Mouse (Mus musculus) urinary bladder, postnatal 10 days (tissue): ENCODE measurements around the gene Bbs5.
"Not testable (repeated sequence)": the region's sequence is repeated elsewhere in the genome, so short reads cannot be mapped to it uniquely, and the experiment has no call there.

Experiments used
- DNase-seq: peaks from one replicate; pipeline ENCODE4 v3.0.0; 2022; ENCODE audit warnings: low spot score

Bbs5 gene

DNA sequence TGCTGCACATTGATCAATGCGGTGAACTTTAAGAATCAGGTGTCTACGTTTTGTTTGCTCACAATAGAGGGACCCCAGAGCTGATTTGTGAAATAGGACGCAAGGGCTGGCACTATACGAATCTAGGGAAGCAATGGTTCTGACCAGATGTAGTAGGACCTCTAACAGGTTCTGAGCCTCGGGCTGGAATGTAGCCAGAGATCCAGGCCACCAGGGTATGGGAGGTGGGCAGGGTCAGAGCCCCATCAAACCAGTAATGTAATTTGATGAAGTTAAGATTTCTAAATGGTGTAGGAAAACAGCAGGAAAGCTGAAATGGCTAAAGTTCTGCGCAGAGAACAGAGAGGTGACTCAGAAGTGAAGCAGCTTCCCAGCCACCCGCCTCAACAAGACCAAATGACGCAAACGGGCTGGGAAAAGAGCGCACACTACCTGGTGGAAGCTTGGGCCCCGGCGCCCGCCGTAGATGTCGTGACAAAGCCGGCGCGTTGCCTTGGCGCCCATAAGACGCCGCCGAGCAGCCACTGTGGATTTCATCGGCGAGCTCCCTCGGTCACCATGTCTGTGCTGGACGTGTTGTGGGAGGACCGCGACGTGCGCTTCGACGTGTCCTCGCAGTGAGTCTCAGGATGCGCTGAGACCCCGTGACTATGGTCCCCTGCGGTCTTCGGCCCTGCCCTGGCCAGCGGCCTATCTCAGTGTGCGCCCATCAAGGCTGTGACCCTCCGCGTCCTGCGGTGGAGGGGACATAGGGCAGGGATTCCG is at the start of gene Bbs5:
Gene Bbs5 (plus strand): TSS at position 446 of the 765 bp plus-strand sequence.
- DNase-seq = peak; percentile 72

DNA sequence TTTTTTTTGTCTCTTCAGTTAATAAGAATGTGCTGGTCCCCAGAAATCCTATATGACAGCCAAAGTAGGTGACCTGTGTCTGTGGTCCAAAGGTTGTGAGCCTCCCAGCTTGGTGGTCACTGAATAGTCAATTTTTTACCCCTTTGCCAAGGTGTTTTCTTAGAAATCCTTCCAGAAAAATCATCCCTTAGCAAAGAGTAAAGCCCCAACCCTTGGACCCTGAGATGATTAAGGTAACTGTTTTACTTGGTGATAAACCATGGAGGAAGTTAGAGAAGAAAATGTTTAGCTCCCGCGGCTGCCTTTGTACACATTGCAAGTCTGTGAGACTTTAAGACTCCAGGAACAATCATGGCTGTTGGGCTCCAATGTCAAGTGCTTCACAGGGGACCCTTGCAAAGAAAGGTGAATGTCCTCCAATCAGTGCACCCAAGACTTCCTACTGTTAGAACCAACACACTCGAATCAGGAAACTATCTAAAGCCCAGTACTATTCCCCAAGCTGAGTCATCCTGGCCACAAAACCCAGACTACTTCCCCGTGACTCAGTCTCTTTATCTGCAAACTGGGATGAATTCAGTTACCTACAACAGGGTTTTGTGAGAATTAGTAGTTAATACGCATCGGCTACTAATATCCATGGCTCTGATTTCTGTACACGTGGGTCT is 43.1 kb upstream of the Bbs5 start:
- no peak for DNase-seq

DNA sequence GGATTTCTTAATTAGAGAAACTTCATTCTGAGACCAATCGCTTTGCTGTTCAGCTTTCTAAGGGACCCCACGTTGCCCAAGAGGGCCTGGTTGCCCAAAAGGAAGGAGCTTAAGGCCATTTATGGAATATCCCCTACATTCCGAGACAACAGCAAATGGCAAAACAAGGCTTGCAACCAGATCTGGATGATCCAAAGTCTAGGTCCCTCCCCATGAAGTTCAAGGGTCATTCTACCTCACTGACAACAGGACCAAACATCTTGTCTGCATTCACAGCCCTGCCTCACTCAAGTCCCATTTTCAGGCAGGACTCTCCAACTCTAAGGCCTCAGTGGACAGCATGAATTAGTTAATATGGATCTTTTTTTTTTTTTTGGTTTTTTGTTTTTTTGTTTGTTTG is 40.4 kb upstream of the Bbs5 start:
- no peak for DNase-seq

DNA sequence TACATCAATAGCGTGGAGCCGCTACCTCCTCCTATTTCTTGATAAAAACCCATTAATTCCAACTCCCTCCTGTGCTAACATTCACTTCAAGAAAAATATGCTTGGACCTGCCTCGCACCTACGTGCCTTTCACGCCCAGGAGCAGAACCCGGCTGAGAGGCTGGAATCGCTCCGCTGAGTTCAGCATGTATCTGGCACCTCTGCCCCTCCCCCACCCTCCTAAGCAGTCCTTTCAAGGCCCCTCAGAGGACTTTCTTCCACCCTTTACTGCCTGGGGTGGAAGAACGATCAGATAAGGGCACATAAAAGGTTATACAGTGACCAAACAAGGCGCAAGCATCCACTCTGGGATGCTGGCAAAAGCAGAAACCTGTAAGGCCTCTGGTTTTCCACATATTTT is 34.7 kb upstream of the Bbs5 start:
- no peak for DNase-seq

DNA sequence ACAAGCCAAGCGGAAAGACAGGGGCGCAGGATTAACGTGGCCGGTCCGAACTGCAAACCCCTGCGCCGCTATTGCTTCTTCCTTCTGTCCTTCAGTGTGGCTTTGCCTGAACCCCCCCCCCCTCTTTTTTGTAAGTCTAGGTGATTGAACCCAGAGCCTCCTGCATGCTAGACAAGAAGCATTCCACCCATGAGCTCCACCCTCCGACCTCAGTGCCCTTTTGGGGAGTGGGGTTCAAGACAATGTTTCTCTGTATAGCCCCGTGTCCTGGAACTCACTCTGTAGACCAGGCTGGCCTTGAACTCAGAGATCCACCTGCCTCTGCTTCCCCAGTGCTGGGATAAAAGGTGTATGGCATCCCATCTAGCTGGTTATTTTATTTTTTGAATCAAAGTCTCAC is 34.3 kb upstream of the Bbs5 start:
- DNase-seq = no peak

DNA sequence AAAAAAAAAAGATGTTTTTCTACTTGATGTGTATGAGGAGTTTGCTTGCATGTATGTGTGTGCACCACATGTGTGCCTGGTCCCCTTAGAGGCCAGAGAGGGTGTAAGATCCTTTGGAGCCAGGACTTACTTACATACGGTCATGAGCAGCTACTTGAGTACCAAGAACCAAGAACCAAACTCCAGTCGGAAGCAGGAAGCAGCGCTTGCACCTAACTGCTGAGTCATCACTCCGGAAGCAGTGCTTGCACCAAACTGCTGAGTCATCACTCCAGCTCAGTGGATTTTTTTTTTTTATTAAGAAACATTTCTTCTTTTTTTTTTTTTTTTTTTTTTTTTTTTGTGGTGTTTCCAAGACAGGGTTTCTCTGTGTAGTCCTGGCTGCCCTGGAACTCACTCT is 33.7 kb upstream of the Bbs5 start:
- no peak for DNase-seq

DNA sequence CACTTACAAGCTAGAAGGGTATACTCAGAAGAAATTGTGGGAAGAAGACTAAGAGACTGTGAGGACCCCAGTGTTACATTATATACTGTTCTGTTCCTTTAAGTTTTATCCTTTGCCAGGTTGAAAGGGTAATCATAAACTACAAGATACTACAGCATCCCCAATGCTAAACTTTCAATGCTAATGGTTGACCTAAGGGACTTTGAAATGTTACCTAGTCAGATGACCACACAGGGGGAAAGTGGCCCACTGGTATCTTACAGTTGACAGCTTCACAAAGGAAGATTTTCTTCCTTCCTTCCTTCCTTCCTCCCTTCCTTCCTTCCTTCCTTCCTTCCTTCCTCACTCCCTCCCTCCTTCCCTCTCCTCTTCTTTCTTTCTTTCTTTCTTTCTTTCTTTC is 28.6 kb upstream of the Bbs5 start:
- DNase-seq = no peak

DNA sequence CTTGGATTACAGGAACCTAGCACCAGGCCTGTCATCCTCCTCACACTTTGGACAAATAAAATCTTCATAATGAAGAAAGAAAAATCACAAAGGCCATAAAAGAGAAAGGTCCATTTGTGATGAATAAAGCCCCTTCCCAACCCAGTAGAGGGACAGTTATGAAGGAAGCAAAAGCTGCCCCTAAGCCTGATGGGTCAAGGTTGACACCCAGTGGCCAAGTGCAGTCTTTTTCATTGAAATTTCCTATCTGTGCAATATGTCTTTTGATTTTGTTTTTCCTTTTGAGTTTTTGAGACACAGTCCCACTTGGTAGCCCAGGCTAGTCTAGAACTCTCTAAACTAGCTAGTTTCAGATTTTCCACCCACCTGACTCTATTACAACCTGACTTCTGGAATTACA is 27.7 kb upstream of the Bbs5 start:
- DNase-seq = no peak

DNA sequence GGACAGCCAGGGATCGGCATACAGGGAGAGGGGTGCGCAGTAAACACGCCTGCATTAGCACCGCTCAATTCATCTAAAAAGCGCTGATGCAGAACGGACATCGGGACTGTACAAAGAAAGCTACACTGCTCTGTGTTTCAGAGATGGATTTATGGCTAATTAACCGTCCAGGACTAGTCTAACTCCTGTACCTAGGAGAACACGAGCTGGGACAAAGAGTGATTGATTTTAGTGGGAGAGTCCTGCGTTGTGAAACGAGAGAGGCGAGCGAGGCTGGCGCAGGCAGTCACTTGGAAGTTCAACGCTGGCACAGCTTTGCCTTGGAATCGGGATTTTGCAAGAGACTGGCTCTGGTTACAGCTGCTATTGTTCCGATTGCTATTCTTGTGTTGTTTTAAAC is 17.8 kb upstream of the Bbs5 start:
- DNase-seq = no peak

DNA sequence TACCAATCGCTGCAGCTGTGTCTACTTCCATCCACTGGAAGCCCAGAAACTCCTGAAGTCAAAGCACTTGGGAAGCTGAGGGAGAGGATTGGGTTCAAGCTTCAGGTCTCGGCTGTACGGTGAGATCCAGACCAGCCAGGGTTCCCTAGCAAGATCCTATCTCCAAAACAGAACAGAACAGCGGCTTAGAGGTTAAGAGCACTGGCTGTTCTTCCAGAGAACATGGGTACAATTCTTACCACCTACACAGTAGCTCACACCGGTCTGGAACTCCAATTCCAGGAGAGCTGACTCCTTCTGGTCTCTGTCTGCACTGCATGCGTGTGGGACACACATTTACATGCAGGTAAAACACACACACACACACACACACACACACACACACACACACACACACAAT is 17.1 kb upstream of the Bbs5 start:
- no peak for DNase-seq

DNA sequence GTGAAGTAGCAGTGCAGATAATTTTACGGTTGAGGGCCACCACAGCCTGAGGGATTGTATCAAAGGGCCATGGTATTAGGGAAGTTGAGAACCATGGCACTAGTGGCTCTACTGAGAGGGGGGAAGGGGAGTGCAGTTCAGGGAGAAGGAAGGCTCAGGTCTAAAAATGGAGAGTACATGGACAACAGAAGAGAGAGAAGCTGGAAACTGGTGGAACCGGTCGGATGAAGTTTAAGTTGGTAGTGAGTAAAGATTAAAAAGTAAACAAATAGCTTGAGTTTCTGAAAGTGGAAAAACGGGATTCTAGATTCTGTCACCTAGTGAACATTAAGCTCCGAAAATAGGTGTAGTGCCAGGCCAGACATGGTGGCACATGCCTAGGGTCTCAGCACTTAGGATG is 16.2 kb upstream of the Bbs5 start:
- DNase-seq = no peak

DNA sequence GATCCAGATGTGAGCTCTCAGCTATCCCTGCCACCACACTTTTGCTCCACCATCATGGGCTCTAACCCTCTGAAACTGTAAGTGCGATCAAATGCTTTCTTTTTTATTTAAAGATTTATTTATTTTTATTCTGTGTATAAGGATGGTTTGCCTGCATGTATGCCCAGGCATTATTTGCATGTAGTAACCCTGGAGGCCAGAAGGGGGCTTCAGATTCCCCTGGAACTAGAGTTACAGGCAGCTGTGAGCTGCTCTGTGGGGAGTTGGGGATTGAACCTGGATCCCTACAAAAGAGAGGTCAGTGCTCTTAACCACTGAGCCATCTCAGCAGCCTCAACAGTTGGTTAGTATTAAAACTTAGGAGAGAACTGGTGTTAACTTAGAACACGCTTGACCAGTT is 15.5 kb upstream of the Bbs5 start:
- no peak for DNase-seq

DNA sequence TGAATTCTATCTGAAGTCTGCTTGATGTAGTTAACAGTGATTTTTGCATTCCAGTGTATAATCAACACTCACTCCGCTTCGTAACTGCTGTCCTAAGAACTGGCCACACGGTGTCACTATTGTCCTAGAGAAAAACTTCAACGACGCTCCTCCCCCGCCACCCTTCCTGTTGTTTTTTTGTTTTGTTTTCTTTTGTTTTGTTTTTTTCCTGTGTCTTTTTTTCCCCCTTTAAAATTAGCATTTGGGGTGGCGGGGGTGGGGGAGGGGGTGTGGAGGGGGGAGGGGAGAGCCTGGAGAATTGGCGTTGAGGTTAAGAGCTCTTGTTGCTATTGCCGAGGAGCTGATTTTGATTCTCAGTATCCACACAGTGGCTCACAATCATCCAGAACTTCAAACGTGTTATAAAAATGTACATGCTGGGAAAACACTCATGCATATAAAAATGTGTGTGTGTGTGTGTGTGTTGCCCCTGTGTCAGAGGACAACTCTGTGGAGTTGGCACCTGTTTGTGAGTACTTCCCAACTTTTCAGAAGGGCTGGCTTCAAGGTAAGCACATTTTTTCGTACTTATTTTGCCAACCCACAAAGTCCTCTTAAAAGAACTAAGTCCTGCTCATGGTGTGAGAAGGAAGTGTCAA is 11.8 kb upstream of the Bbs5 start:
- DNase-seq = no peak

DNA sequence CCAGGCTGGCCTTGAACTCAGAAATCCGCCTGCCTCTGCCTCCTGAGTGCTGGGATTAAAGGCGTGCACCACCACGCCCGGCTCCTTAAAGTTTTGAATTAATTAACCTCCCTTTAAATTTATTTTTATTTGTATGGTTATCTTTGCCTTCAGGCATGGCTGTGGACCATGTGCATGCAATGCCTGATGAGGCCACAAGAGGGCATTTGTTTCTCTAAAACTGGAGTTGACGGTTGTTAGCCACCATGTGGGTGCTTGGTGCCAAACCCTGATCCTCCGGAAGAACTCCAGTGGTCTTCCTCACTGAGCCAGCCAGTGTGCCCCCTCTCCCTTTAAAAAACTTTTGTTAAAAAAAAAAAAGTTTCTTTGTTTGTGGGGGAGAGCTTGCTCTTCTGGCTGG is 11.2 kb upstream of the Bbs5 start:
- no peak for DNase-seq

DNA sequence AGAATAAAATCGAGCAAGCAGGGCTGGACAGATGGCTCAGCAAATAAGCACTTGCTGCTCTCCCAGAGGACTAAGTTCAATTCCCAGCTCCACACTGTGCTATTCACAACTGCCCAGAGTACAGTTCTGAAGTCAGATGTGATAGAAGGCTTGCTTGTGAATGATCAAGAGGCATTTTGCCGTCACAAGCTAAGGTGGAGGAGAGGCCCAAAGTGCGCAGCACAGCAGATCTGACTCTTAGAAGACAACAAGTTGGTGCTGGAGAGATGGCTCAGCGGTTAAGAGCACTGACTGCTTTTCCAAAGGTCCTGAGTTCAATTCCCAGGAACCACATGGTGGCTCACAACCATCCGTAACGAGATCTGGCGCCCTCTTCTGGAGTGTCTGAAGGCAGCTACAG is 9.0 kb upstream of the Bbs5 start:
- DNase-seq = not testable (repeated sequence)

DNA sequence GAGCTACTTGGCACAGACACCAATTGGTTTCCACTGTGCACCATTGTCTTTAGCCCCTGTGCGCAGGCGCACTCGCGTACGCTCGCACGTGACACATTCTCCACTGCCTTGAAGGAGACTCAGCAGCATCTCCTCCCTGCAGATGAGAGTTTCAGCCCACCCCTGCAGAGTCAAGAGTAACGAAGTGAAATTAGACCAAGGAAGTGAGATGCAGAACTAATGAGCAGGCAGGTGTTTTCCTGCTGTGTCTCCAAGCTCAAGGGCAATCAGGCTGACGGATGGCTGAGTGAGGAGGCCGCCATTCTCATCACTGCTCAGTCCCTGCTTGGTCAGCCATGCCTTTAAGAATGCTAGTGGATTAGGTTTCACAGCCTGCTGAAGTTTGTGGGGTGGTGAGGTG is 6.9 kb upstream of the Bbs5 start:
- DNase-seq = no peak

DNA sequence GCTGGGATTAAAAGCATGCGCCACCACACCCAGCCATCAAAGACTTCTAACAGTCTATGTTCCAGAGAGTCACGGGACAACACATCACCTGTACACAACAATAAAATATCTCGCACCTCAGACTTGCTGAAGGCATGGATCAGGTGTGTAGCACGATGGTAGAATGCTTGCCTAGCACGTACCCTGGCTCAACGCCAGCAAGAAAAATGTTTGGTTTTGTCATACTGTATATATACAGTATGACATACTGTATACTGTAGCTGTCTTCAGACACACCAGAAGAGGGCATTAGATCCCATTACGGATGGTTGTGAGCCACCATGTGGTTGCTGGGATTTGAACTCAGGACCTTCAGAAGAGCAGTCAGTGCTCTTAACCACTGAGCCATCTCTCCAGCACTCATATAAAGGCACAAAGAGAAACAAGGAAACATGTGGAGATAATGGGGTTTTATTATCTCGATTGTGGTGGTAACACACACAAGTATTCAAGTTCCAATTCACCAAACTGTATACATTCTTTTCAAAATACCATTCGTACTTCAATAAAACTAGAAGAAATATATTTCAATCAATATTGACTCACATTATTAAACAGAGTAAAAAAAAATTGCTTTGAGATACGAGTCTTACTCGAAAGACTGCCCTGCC is 1.9 kb upstream of the Bbs5 start:
- DNase-seq = no peak

DNA sequence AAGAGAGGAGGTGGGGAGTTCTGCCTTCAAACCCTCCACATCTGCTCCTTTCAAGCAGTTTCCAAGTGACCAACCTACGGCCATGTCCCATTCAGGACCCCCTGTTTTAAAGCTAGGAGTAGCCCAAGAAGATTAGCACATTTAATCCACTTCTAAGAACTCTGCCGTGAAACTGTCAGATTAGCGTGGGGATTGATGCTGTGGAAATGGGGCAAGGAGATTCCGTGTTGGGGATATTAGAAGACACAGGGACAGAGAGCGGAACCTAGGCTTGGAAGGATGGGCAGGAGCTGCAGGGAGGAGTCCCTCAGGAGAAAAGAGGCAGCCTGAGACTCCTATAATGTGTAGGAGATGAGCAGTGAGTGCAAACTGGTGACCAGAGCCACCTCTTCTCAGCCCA is 2.7 kb downstream of the Bbs5 start:
- no peak for DNase-seq

DNA sequence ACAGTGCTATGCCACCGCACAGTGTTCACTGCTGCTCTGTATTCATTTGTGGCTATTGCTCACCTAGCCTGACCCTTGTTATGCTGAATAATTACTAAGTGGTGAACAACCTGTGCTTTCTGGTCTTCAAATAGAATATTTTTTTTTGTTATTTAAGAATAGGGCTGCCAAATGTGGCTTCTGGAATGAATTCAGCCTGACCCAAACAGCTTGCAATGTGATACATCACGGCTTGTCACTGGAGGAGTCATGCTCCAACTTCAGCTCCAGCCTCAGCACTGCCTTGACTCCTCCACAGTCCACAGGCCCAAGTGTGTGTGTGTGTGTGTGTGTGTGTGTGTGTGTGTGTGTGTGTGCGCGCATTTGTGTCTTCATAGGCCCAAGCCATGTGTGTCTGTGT is 12.4 kb downstream of the Bbs5 start:
- DNase-seq = no peak

DNA sequence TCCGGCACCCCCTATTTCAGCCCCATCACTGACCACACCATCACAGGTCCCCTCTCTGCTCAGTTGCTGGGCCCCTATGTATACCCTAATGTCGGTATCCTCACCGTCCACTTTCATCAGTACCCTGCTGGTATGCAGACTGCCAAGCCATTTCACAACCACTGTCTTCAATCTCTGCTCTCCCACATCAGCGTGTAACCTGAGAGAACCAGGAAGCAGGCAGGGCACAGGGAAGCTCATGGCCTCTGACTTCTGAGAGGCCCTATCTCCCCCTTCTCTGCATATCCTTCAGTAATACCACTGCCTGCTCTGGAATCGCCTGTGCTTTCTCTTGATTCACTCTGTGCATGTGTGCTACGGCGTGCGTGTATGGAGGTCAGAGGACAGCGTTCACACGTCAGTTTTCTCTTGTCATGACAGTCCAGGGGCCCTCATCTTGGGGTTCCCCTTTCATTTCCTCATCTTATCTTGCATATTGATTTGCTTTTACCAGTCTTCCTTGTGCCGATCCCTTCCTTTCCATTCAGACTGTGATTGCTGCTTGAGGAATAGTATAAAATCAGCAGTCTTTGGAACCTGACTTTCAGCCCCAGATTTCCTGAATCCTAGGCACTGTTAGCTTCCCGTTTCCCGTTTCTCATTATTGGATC is 17.0 kb downstream of the Bbs5 start:
- no peak for DNase-seq

DNA sequence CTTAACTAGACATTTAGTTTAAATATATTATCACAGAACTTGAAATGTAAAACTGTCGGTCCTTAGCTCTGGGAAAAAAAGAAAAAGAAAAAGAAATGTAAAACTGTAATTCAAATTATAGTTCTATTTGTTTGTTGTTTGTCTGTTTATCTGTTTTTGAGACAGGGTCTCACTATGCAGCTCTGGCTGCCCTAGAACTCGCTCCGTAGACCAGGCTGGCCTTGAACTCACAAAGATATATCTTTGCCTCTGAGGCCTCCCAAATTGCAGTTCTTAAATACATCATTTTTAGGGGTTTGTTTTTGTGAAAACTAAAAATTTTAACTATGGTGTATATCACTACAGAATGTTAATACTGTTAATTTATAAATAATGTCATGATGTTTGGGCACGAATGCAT is 20.7 kb downstream of the Bbs5 start:
- DNase-seq = no peak

DNA sequence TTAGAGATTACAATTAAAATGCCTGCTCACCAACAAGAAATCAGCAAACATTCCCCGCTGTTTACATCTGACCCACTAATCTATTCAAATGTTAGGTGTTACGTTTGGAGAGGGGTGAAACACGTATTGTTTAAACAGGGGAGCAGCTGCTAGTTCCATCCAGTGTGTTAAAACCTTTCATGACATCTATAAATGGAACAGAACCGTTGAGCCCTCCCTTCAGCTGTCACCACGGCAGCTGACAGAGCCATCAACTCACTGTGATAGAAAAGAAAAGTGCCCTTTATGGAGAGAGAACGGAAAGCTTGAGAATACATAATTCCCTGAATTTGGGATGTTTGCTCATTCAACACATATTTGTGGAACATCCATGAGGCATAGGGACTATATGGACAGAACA is 21.4 kb downstream of the Bbs5 start:
- DNase-seq = no peak

DNA sequence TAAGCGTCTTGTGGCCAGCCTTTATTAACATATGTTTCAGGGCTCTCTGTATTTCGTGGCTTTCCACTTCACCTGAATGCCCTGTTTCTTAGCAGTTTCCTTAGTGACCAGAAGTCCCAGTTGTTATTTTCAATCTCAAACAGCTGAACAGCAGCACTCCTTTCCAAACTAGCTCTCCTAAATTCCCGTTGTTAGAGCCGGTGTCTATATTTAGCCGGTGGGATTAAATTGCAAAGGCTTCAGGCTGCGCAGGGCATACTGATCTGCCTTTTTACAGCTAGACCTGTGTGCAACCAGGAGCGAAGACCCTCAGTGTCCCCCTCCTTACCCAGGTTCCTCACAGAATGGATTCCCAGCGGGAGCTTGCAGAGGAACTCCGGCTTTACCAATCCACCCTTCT is 22.9 kb downstream of the Bbs5 start, which contains the start of gene Klhl41:
Gene Klhl41 (plus strand): TSS at position 268 of the 400 bp plus-strand sequence.
- DNase-seq = no peak
